Mouse (Mus musculus) neural tube, embryonic 15.5 days (tissue): ENCODE results near the gene Tas2r135. TPM values are rescaled to one million over a fixed set of nuclear protein-coding genes. Genes with fewer than 3 reads are reported as not detected.

Experiments used
- ATAC-seq: fragments of 200-750 bp; cut with Nextera tagmentation; 2 replicates; pipeline ENCODE4 v1.8.0; 2017; ENCODE audit warnings: mild to moderate bottlenecking, moderate TSS enrichment, moderate library complexity; ENCODE audit not compliant: low FRiP score
- H3K27ac ChIP-seq: fragments of 300-500 bp; sonication (generic); replicated peaks from 2 replicates; pipeline ENCODE4 v1.5.1; 2015; ENCODE audit warnings: mild to moderate bottlenecking, inconsistent platforms
- H3K27me3 ChIP-seq: fragments of 300-500 bp; sonication (generic); replicated peaks from 2 replicates; pipeline ENCODE4 v1.6.1; 2015; ENCODE audit warnings: inconsistent platforms
- H3K36me3 ChIP-seq: fragments of 300-500 bp; sonication (generic); 2 replicates; pipeline ENCODE4 v1.6.1; 2015; ENCODE audit warnings: inconsistent platforms
- H3K4me1 ChIP-seq: fragments of 300-500 bp; sonication (generic); 2 replicates; pipeline ENCODE4 v1.6.1; 2015; ENCODE audit warnings: inconsistent platforms
- H3K4me2 ChIP-seq: fragments of 300-500 bp; sonication (generic); 2 replicates; pipeline ENCODE4 v1.6.1; 2015; ENCODE audit warnings: inconsistent platforms, mild to moderate bottlenecking, moderate library complexity
- H3K4me3 ChIP-seq: fragments of 300-500 bp; sonication (generic); replicated peaks from 2 replicates; pipeline ENCODE4 v1.5.1; 2015; ENCODE audit warnings: mild to moderate bottlenecking, inconsistent platforms
- H3K9ac ChIP-seq: fragments of 300-500 bp; sonication (generic); replicated peaks from 2 replicates; pipeline ENCODE4 v1.6.1; 2015; ENCODE audit warnings: mild to moderate bottlenecking, inconsistent platforms
- H3K9me3 ChIP-seq: fragments of 300-500 bp; sonication (generic); replicated peaks from 2 replicates; pipeline ENCODE4 v1.6.1; 2016; ENCODE audit warnings: inconsistent platforms
- WGBS: fragments of 180-500 bp; shearing (Covaris S2); methylation state at CpG from one replicate; pipeline ENCODE4 v1.1.7; 2015; ENCODE audit warnings: mixed read lengths; 5-methylcytosine and 5-hydroxymethylcytosine counted together
- polyA plus RNA-seq: library from polyadenylated mRNA; unstranded; fragments of >200 nt; fragmentation: Nextera tagmentation; extraction: Ambion mirVana; gene quantifications from 2 replicates; pipeline ENCODE4 v1.2.1, GENCODE M21; 2015

Tas2r135 gene
- polyA plus RNA-seq, 1 experiment from 2014 or later = not detected

DNA sequence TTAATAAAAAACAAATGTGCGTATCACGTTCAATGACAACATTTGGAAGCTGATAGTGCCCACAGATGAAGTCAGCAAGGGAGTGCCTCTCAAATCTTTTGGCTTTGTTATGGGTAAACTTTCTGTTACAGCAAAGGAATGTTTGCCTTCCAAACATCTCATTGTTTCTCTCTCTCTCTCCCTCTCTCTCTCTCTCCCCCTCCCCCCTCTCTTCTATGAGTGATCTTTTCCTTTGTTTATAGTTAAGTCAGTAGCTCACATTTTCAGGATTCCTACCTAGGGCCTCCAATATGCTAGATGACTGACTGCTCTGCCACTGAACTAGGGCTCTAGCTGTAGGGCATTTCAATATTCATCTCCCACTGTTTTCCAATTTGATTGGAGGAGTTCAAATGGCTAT is 39.3 kb downstream of the Tas2r135 start:
- ATAC-seq = no peak
- Histone ChIP-seq H3K27ac (no peak overlapping the region), H3K4me1 (no peaks in the 10 kb centered on the region), H3K9ac (no peak overlapping the region), H3K4me2 (no peak overlapping the region), H3K27me3 (no peaks in the 10 kb centered on the region), H3K36me3 (no peaks in the 10 kb centered on the region), H3K4me3 (no peak overlapping the region), H3K9me3 (no peaks in the 10 kb centered on the region)
- WGBS = 88% methylated on average over 2 of the region's 2 CpGs

DNA sequence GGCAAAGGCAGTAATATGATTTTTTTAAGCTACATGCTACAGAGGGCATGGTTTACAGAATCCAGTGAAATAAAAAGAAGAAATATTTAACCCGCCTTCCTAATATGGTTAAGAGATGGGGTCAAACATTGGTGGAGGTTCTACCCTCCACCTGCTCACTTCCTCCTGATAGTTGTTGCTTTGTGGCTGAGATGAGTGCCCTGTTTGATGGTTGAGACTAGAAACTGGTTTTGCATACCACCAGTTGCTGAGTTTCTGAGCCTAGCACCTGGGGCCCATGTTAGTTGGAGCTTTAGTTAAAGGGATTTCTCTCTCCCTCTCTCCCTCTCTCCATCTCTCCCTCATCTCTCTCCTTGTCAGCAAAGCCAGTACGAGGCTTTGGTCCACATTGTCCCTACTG is 42.1 kb downstream of the Tas2r135 start:
- Histone ChIP-seq H3K27me3 (no peaks in the 10 kb centered on the region), H3K4me1 (no peaks in the 10 kb centered on the region), H3K9ac (no peak overlapping the region), H3K4me2 (no peak overlapping the region), H3K4me3 (no peak overlapping the region), H3K27ac (no peak overlapping the region), H3K36me3 (no peaks in the 10 kb centered on the region), H3K9me3 (no peaks in the 10 kb centered on the region)
- no peak for ATAC-seq
- WGBS = 87% methylated on average over 2 of the region's 2 CpGs

Other genes with a start within 250 kb of the Tas2r135 start
- gene Tas2r144, start 190.1 kb upstream of the Tas2r135 start, polyA plus RNA-seq = not detected in 2 replicates
- gene Gstk1, start 159.5 kb upstream of the Tas2r135 start, polyA plus RNA-seq = 13.7 and 14.4 TPM in 2 replicates
- 0.13 and 0.68 TPM in 2 replicates for gene Tmem139, start 143.5 kb upstream of the Tas2r135 start, polyA plus RNA-seq
- 27.1 and 35.9 TPM in 2 replicates for gene Casp2, start 140.4 kb upstream of the Tas2r135 start, polyA plus RNA-seq
- gene Clcn1, start 118.7 kb upstream of the Tas2r135 start, polyA plus RNA-seq = 1.1 and 1.2 TPM in 2 replicates
- 6.9 and 8.2 TPM in 2 replicates for gene Fam131b, start 80.8 kb upstream of the Tas2r135 start, polyA plus RNA-seq
- gene Zyx, start 55.8 kb upstream of the Tas2r135 start, polyA plus RNA-seq = 60.0 and 72.5 TPM in 2 replicates
- gene Epha1, start 32.2 kb upstream of the Tas2r135 start, polyA plus RNA-seq = 0.24 and 1.9 TPM in 2 replicates
- gene Tas2r143, start 5.2 kb upstream of the Tas2r135 start, polyA plus RNA-seq = not detected in 2 replicates
- 0.20 TPM in 1 of 2 replicates, not detected in the other for gene Tas2r126, start 29.1 kb downstream of the Tas2r135 start, polyA plus RNA-seq
- not detected in 2 replicates for gene Olfr458, start 59.8 kb downstream of the Tas2r135 start, polyA plus RNA-seq
- gene Olfr457, start 70.9 kb downstream of the Tas2r135 start, polyA plus RNA-seq = not detected in 2 replicates
- not detected in 2 replicates for gene Olfr456, start 81.8 kb downstream of the Tas2r135 start, polyA plus RNA-seq
- gene Olfr455, start 142.2 kb downstream of the Tas2r135 start, polyA plus RNA-seq = not detected in 2 replicates
- gene Tcaf3, start 192.3 kb downstream of the Tas2r135 start, polyA plus RNA-seq = not detected in 2 replicates
- gene Tcaf2, start 239.8 kb downstream of the Tas2r135 start, polyA plus RNA-seq = 2.6 and 4.2 TPM in 2 replicates